In genomic region chr13:73732235-73732634, GRCm38 (mm10) we compare ENCODE assay signal across 10 mouse cellular contexts. TPM values are rescaled to one million over a fixed set of nuclear protein-coding genes. Genes with fewer than 3 reads are reported as not detected.
DNase-seq lines count a peak whose midpoint lies in the region; ATAC-seq lines count a peak whose summit lies in the region.
"Had no signal": no experiment of that assay in that cellular context is flagged by ENCODE, and none has a peak within 500 bp of the region (broad histone marks: within the 10 kb centered on the region; RNA-seq: fewer than 3 reads in every experiment).

No protein-coding gene starts in this region.

- H3K4me1 ChIP-seq in heart, embryonic 13.5 days: peaks cover 30% of the 10 kb centered on the region
- H3K4me1 ChIP-seq in hindbrain, embryonic 13.5 days (replicated peaks): peaks cover 11% of the 10 kb centered on the region
- H3K4me1 ChIP-seq in midbrain, embryonic 11.5 days (ENCODE audit: control insufficient read depth, insufficient read depth, low read length): peaks cover 2% of the 10 kb centered on the region; the same call in 1 of the 2 replicates

- H3K36me3 ChIP-seq in heart, embryonic 13.5 days: no peaks in the 10 kb centered on the region
- H3K36me3 ChIP-seq in hindbrain, embryonic 13.5 days: no peaks in the 10 kb centered on the region
- H3K36me3 ChIP-seq in midbrain, embryonic 11.5 days (ENCODE audit: control insufficient read depth, insufficient read depth, low read length): no peaks in the 10 kb centered on the region

- peaks cover 23% of the 10 kb centered on the region for H3K27me3 ChIP-seq in heart, embryonic 13.5 days (replicated peaks)
- peaks cover 31% of the 10 kb centered on the region for H3K27me3 ChIP-seq in hindbrain, embryonic 13.5 days
- peaks cover 12% of the 10 kb centered on the region for H3K27me3 ChIP-seq in midbrain, embryonic 11.5 days (ENCODE audit: control insufficient read depth, insufficient read depth, low read length)

- no peak overlapping the region for H3K27ac ChIP-seq in heart, embryonic 13.5 days (replicated peaks)
- no peak overlapping the region for H3K27ac ChIP-seq in hindbrain, embryonic 13.5 days
- no peak overlapping the region for H3K27ac ChIP-seq in midbrain, embryonic 11.5 days (ENCODE audit: low read depth, low read length)

- H3K9ac ChIP-seq in heart, embryonic 13.5 days: peak overlapping the region; percentile 74
- H3K9ac ChIP-seq in hindbrain, embryonic 13.5 days: peak overlapping the region; percentile 66; the same call in 1 of the 2 replicates
- H3K9ac ChIP-seq in midbrain, embryonic 11.5 days (ENCODE audit: low read length): peak overlapping the region; percentile 39; the same call in 1 of the 2 replicates

- WGBS in heart, embryonic 13.5 days: 60% methylated on average over 7 of the region's 7 CpGs
- 71% methylated on average over 7 of the region's 7 CpGs for WGBS in hindbrain, embryonic 13.5 days
- 67% methylated on average over 7 of the region's 7 CpGs for WGBS in midbrain, embryonic 11.5 days

- H3K4me2 ChIP-seq in heart, embryonic 13.5 days: peak overlapping the region; percentile 76
- H3K4me2 ChIP-seq in hindbrain, embryonic 13.5 days: peak overlapping the region; percentile 68
- H3K4me2 ChIP-seq in midbrain, embryonic 11.5 days: peak overlapping the region; percentile 59

- H3K9me3 ChIP-seq in heart, embryonic 13.5 days: no peaks in the 10 kb centered on the region
- H3K9me3 ChIP-seq in hindbrain, embryonic 13.5 days: no peaks in the 10 kb centered on the region
- no peaks in the 10 kb centered on the region for H3K9me3 ChIP-seq in midbrain, embryonic 11.5 days (ENCODE audit: control insufficient read depth, low read length)

- ATAC-seq in heart, embryonic 13.5 days (ENCODE audit: extremely low read depth, insufficient number of reproducible peaks, low FRiP score, low TSS enrichment): no peak
- peak; percentile 37; the same call in 1 of the 2 replicates for ATAC-seq in hindbrain, embryonic 13.5 days (ENCODE audit: low FRiP score)
- ATAC-seq in midbrain, embryonic 11.5 days (ENCODE audit: low FRiP score): no peak

- H3K4me3 ChIP-seq in heart, embryonic 13.5 days: peak overlapping the region; percentile 53
- peak overlapping the region; percentile 40 for H3K4me3 ChIP-seq in hindbrain, embryonic 13.5 days
- peak overlapping the region; percentile 32 for H3K4me3 ChIP-seq in midbrain, embryonic 11.5 days (ENCODE audit: low read depth, low read length)
- H3K4me3 ChIP-seq: erythroblast, embryonic 14.5 days had no signal

- DNase-seq in heart, adult 8-10 months (ENCODE audit: low spot score): no peak
- peak; percentile 67 for DNase-seq in R1 (ENCODE audit: low read depth, low spot score)
- DNase-seq in midbrain, embryonic 11.5 days (ENCODE audit: low spot score, missing footprints): peak; percentile 57
- no peak for DNase-seq in thymus, postnatal 0 days (ENCODE audit: low spot score)
- no peak for DNase-seq in adrenal gland, postnatal 14 days
- DNase-seq in adrenal gland, postnatal 4 days (ENCODE audit: low spot score in 2 of 2): no peak

RNA-seq across cellular contexts. Expression of gene Slc12a7, which starts 0.7 kb away (rescaled TPM):
- 31.6 and 32.1 TPM in 2 replicates for polyA plus RNA-seq in heart, embryonic 13.5 days (2015; fragmentation: Nextera tagmentation; extraction: Ambion mirVana)
- total RNA-seq in heart, adult 8-10 months (2022): 100 to 1,000 TPM; 207 to 245 (median 212) TPM
- polyA plus RNA-seq in hindbrain, embryonic 13.5 days (2015; fragmentation: Nextera tagmentation; extraction: Ambion mirVana): 14.3 and 14.9 TPM in 2 replicates
- polyA plus RNA-seq in midbrain, embryonic 11.5 days (2014; fragmentation: Nextera tagmentation; extraction: Ambion mirVana): 34.3 and 38.2 TPM in 2 replicates
- polyA plus RNA-seq in thymus, postnatal 0 days (2015; fragmentation: Nextera tagmentation; extraction: Ambion mirVana): 27.7 and 33.8 TPM in 2 replicates
- 32.3 and 34.2 TPM in 2 replicates for total RNA-seq in adrenal gland, postnatal 14 days (2021)
- total RNA-seq in adrenal gland, postnatal 4 days (2021): 10 to 100 TPM; 43.2 to 44.1 TPM

RNA-seq across cellular contexts. Expression of gene Slc6a19, which starts 27.6 kb away (rescaled TPM):
- not detected in 2 replicates for polyA plus RNA-seq in heart, embryonic 13.5 days (2015; fragmentation: Nextera tagmentation; extraction: Ambion mirVana)
- total RNA-seq in heart, adult 8-10 months (2022): not detected
- polyA plus RNA-seq in hindbrain, embryonic 13.5 days (2015; fragmentation: Nextera tagmentation; extraction: Ambion mirVana): 0.18 and 0.29 TPM in 2 replicates
- 0.14 and 0.17 TPM in 2 replicates for polyA plus RNA-seq in midbrain, embryonic 11.5 days (2014; fragmentation: Nextera tagmentation; extraction: Ambion mirVana)
- polyA plus RNA-seq in thymus, postnatal 0 days (2015; fragmentation: Nextera tagmentation; extraction: Ambion mirVana): 17.6 and 21.2 TPM in 2 replicates
- total RNA-seq in adrenal gland, postnatal 14 days (2021): 0.37 and 0.98 TPM in 2 replicates
- 1 to 10 TPM in 1 of 2 experiments, under 1 TPM in 1; 0.37 to 2.9 TPM for total RNA-seq in adrenal gland, postnatal 4 days (2021)
- polyA plus RNA-seq: erythroblast, embryonic 14.5 days had no signal

RNA-seq across cellular contexts. Expression of gene Slc6a18, which starts 54.4 kb away (rescaled TPM):
- not detected in 2 replicates for polyA plus RNA-seq in heart, embryonic 13.5 days (2015; fragmentation: Nextera tagmentation; extraction: Ambion mirVana)
- total RNA-seq in heart, adult 8-10 months (2022): not detected
- polyA plus RNA-seq in hindbrain, embryonic 13.5 days (2015; fragmentation: Nextera tagmentation; extraction: Ambion mirVana): not detected in 2 replicates
- not detected in 2 replicates for polyA plus RNA-seq in midbrain, embryonic 11.5 days (2014; fragmentation: Nextera tagmentation; extraction: Ambion mirVana)
- polyA plus RNA-seq in thymus, postnatal 0 days (2015; fragmentation: Nextera tagmentation; extraction: Ambion mirVana): 0.09 and 0.16 TPM in 2 replicates
- not detected in 2 replicates for total RNA-seq in adrenal gland, postnatal 14 days (2021)
- total RNA-seq in adrenal gland, postnatal 4 days (2021): 10 to 100 TPM in 1 of 2 experiments, under 1 TPM in 1; 0.45 to 11.0 TPM
- total RNA-seq: neutrophil, adult 5-6 weeks had no signal
- polyA plus RNA-seq: erythroblast, embryonic 14.5 days had no signal

Comparison
In these comparisons a context has a peak if more than half of its experiments do, and no peak if none do; other contexts are left out.
1. DNase-seq: peak in R1 (single experiment) and midbrain, embryonic 11.5 days (single experiment); none in heart, adult 8-10 months (single experiment), thymus, postnatal 0 days (single experiment), adrenal gland, postnatal 14 days (single experiment) and adrenal gland, postnatal 4 days (0 of 2).
2. RNA of gene Slc6a19, which starts 27.6 kb away (polyA plus RNA-seq): 17.6 to 21.2 TPM in thymus, postnatal 0 days; 0.18 to 0.29 TPM in hindbrain, embryonic 13.5 days, 0.14 to 0.17 TPM in midbrain, embryonic 11.5 days and not detected in heart, embryonic 13.5 days; every median in the first group is over 10 times any median in the second.
3. Peak in every context shown above with its lines, with median percentiles within 50 percentile points of each other: H3K4me2 ChIP-seq, H3K4me3 ChIP-seq and H3K9ac ChIP-seq.